Mouse (Mus musculus): ENCODE measurements at regions not wholly inside any gene's neighbourhood (a gene's known extent, or its start where the extent isn't known, plus 50 kb on each side); places are given as distances from the start of the nearest gene placed in this dataset.
A peak's percentile ranks its signal among the peaks of the same experiment; 100 is the strongest.

DNA sequence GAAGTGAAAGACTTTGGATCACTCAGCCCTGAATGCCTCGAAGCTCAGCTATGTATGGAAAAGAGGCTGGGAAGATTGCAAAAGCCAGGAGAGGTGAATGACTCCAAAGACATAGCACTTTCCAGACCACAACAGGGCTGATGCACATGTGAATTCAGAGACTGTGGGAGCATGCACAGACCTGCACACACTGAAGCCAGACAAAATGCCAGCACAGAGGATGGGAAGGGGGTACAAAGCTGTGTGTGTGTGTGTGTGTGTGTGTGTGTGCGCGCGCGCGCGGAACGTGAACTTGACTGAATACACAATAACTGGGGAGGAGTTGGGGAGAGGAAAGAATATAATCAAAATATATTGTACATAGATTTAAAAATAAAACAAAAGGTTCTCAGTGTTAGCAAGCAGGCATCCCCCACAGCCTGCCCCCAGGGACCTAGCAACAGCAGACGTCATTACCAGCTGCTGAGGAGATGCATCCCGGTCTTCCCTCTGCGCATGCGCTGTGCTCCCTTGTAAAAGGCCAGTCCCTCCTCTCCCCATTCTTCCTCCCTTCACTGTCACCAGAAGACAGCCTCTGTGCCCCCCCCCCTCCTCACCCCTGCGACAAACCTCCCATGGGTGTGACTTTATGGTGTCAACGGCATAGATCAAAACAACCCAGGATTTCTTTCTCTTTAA is 89.5 kb upstream of the Mrps22 start:
- DNase-seq (ENCODE audit: low spot score in 2 of 2), result no peak

DNA sequence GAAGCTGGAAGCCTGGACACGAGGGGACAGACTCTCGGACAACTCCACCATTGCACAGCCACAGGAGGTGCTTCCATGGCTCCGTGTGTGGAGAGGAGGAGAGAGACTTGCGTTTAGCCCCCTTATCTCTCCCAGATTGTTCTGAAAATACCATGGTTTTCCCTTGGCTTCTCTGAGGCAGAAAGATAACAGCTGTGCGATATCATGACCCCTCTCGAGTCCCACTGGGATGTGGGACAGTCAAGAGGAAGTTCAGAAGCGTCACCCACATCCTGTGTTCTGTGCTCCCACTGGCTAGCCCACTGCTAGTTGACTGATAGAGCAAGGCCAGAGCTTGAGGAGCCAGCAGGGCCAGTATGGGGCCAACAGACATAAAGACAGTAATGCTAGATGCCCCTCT is 84.1 kb upstream of the Mrps22 start:
- no peak for DNase-seq (ENCODE audit: low spot score in 2 of 2)

DNA sequence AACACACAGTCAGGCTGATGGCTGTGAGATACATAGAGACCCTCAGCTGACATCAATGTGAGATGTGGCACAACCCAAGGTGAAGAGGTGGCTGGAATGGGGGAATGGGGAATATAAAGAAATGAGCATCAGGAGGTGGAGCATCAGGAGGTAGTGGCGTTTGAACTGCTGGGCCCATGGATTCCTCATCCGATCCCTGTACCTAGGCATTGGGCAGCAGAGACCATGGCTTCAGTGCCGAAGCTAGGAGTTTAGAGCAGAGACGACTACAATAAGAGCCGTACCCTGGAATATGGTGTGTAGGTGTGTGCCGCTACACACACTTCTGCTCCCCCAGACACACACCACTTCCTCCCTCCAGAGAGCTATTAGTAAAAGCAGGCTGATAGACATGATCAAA is 82.9 kb upstream of the Mrps22 start:
- no peak for DNase-seq (ENCODE audit: low spot score in 2 of 2)

DNA sequence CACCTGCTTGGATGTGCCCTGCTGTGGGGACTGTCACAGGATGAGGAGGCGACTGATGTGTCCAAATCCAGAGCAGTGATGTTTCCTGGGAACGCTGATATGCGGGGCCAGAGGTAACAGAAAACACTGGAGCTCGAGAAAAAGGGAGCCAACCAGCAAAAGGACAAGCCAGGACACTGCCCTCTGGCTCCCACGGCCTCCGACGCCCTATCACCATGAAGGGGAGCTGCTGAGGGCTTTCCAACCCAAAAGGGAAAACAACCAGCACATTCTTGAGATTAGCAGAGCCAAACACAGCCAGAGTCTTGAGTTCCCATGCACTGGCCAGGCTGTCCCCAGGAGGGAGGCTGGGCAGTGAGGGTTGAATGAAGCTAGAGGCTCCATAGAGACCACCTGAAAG is 74.2 kb upstream of the Mrps22 start:
- no peak for DNase-seq (ENCODE audit: low spot score in 2 of 2)

DNA sequence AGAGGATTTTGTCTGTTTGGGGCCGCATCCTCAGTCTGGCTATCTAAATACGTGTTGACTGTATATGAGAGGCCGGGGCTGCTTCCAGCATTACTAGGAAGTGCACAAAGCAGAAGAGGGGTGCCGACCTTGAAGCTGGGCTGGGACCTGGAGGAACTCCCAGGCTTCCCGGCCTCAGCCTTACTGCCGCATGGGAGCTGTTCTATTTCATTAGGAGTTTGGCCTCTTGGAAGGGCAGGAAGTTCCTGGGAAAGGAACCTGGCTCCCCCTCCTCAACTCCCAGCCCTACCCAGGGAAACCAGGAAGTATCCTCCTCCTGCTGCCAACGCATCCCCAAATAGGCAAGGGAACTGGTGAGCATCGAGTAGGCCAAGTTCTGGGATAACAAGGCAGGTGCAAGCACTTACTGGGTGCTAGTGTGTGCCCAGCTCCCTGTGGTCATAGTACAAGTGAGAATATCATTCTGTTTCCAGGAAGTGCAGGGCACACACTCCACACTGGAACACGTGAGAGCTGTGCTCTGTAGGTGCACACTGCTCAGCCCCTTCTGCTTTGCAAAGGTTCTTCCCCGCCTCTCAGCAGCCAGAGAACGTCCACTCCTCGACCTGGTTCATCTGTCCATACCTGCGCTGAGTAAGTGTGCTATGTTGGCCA is 72.1 kb upstream of the Mrps22 start:
- no peak for DNase-seq (ENCODE audit: low spot score in 2 of 2)

DNA sequence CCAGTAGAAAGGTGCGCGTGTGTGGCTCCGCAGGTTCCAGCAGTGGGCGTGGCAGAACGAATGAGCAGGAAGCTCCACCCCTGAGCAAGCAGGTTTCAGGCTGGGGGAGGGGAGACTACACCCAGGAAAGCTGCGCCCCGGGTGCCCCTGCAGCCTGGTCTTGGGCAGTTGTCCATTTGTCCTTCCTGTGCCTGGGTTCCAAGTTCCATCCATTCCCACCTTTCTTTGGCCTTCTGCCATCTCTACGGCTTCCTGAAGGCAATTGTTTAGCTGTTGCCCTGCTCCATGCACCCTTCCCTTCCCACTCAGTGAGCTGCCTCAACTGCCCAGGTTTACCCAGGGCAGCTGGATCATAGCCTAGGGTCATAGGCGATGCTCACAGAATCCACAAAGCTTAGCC is 70.9 kb upstream of the Mrps22 start:
- no peak for DNase-seq (ENCODE audit: low spot score in 2 of 2)

DNA sequence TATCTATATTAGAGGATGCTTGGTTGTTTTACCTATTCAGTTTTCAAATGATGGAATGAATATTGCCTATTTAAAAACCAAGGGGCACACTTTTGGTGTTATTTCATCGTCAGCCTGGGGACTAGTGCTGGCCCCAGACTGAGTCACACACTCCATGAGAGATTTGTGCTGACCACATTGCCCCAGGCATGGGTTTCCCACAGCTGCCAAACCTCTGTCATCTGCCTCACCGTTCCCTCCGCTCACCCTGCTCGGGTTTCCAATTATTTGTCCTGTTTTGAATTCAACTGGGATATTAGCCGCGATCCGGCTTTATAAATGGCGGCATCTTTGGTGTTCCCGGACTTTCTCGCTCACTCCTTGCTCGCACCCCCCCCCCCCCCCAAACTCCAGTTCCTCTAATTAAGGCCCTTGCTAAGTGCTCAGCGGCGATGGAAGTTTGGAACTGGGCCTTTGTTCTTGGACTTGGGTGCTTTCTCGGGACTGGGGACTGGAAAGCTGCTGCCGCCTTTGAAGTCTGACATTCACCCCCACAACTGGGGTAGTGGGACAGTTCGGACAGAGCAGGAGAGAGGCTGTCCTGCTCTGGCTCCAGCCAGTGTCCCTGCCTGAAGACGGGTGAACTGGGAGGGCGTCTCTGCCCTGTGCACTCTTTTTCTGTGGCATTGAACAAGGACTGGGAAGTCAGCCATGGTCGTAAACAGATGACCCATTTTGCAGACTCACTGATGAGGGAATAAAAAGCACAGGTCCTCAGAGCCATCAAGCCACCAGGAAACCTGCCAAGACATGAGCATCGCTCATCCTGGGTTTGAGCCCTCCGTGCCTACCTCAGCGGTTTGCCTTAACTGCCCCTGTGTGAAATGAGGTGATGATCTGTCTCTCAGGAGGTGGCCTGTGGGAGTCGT is 67.2 kb upstream of the Mrps22 start:
- peak in 1 of 2 experiments; percentile 14 for DNase-seq (ENCODE audit: low spot score in 2 of 2)

DNA sequence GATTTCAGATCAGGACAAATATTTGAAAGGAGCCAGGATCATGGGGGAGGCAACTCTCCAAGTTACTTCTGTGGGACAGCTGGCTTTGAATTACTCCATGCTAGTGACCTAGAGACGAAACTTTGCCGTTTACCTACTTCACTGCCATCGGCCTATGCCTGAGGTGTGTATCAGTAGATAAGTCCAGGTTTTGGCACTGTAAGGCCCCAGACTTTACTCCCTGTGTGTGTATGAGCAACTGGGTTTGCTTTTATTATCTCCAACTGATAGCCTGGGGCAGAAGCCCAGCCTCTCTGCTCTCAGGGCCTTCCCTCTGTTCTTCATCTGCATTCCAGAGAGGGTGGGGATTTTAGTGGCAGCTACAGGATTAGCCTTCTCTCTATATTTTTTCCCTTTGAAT is 65.6 kb upstream of the Mrps22 start:
- no peak for DNase-seq (ENCODE audit: low spot score in 2 of 2)

DNA sequence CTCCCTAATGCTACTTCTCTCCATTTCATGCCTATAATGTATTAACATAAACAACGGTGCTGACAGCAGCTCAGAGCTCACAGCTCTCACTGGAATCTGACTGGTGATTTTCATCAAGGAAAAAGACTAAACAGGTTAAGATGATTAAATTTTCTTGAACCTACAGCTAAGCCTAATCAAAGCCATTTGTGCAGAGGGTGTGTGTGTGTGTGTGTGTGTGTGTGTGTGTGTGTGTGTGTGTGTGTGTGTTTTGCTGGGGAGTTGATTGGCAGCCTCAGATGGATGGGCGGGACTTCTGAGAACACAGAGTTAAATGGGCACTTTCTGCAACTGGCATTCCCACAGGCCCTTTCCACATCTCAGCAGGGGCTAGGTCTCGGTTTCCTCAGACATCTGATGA is 61.6 kb upstream of the Mrps22 start:
- DNase-seq (ENCODE audit: low spot score in 2 of 2), result no peak

DNA sequence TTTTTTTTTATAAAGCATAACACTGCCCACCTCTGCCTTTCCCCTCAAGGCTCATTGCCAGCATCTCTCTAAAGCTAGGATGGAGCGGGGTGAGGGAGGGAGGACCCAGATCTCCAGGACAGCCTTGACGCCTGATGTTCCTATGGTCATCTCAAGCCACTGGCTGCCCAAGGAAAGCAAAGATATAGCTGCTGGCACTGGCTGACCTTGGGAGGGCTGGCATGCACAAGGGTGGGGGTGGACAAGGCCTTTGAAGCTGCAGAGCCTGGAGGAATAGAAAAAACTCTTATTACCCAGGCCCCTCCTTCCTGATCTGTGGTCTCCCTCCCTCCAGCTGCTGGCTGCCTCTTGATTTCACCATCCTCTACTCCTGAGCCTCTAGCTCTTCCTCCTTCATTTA is 50.2 kb upstream of the Mrps22 start:
- DNase-seq (ENCODE audit: low spot score in 2 of 2), result no peak
